Mouse (Mus musculus) limb, embryonic 13.5 days (tissue): ENCODE results near the gene Chrnb1. TPM values are rescaled to one million over a fixed set of nuclear protein-coding genes. Genes with fewer than 3 reads are reported as not detected.
A peak's percentile ranks its signal among the peaks of the same experiment; 100 is the strongest.

ENCODE experiments used
- ATAC-seq: fragments of 200-750 bp; cut with Nextera tagmentation; 2 replicates; pipeline ENCODE4 v1.8.0; 2017; ENCODE audit warnings: low read depth, moderate number of reproducible peaks, moderate TSS enrichment; ENCODE audit not compliant: low FRiP score
- H3K27ac ChIP-seq: fragments of 300-500 bp; sonication (generic); 2 replicates; pipeline ENCODE4 v1.5.1; 2015; ENCODE audit warnings: inconsistent platforms, mild to moderate bottlenecking, moderate library complexity
- H3K27me3 ChIP-seq: fragments of 300-500 bp; sonication (generic); 2 replicates; pipeline ENCODE4 v1.6.1; 2015; ENCODE audit warnings: mild to moderate bottlenecking, inconsistent platforms
- H3K36me3 ChIP-seq: fragments of 300-500 bp; sonication (generic); 2 replicates; pipeline ENCODE4 v1.6.1; 2015; ENCODE audit warnings: inconsistent platforms, mild to moderate bottlenecking, moderate library complexity
- H3K4me1 ChIP-seq: fragments of 300-500 bp; sonication (generic); 2 replicates; pipeline ENCODE4 v1.6.1; 2015; ENCODE audit warnings: inconsistent platforms
- H3K4me2 ChIP-seq: fragments of 300-500 bp; sonication (generic); replicated peaks from 2 replicates; pipeline ENCODE4 v1.6.1; 2015; ENCODE audit warnings: inconsistent platforms, mild to moderate bottlenecking, moderate library complexity
- H3K4me3 ChIP-seq: fragments of 300-500 bp; sonication (generic); 2 replicates; pipeline ENCODE4 v1.5.1; 2015; ENCODE audit warnings: moderate library complexity, mild to moderate bottlenecking, inconsistent platforms
- H3K9ac ChIP-seq: fragments of 300-500 bp; sonication (generic); 2 replicates; pipeline ENCODE4 v1.6.1; 2015; ENCODE audit warnings: mild to moderate bottlenecking, inconsistent platforms
- H3K9me3 ChIP-seq: fragments of 300-500 bp; sonication (generic); 2 replicates; pipeline ENCODE4 v1.6.1; 2016; ENCODE audit warnings: inconsistent platforms
- WGBS: fragments of 180-500 bp; shearing (Covaris S2); methylation state at CpG from one replicate; pipeline ENCODE4 v1.1.7; 2015; 5-methylcytosine and 5-hydroxymethylcytosine counted together
- polyA plus RNA-seq: library from polyadenylated mRNA; unstranded; fragments of >200 nt; fragmentation: Nextera tagmentation; extraction: Ambion mirVana; gene quantifications from 2 replicates; pipeline ENCODE4 v1.2.1, GENCODE M21; 2015

The Chrnb1 gene
- 23.6 and 27.7 TPM in 2 replicates for polyA plus RNA-seq

DNA sequence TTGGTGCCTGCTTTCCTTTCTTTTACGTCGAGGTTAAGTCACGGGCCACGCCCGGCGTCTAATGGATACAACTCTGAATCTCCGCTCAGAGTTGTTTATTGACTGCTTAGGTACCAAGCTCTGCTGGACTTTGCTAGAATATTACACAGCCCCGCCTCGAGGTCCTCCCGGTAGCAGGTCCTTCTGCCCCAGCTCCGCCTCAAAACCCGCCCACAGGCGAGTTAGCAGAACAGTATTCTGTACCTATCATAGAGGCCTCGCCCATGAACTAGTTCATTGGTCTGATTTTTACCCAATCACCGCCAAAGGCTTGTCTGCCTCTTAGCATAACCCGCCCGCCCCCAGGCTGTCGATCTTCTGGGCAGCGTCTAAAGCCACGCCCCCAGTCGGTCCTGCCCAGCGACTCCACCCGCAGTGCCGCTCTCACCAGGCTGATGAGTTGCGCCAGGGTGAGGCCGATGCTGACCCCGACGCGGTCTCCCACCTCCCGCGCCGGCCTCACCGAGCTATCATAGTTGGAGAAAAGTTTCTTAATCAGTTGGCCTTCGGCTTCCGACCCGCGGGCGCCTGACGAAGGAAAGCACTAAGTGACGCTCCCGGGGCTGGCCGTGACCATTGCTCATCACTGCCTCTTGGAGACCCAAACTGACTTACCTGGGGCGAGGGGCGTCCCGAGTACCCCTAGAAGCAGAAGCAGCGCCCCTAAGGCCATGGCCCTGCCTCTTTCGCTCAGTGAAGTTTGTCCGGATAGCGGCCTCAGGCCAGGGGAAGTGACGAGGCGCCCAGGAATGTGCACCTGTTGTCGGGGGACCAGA, at the start of gene Chrnb1:
Chrnb1 (minus strand) TSS at position 776 of the 815 bp plus-strand sequence.
- Histone ChIP-seq H3K4me2 (peak within 1 kb of the TSS; percentile 90), H3K4me3 (peak within 1 kb of the TSS; percentile 54), H3K9me3 (no peaks in the 10 kb centered on the region), H3K9ac (peak within 1 kb of the TSS; percentile 66), H3K27ac (peak within 1 kb of the TSS; percentile 56; the same call in 1 of the 2 replicates), H3K4me1 (peaks cover 27% of the 10 kb centered on the region), H3K36me3 (no peaks in the 10 kb centered on the region), H3K27me3 (peaks cover 69% of the 10 kb centered on the region)
- peak; percentile 97 for ATAC-seq
- 2% methylated on average over 52 of the region's 52 CpGs for WGBS

DNA sequence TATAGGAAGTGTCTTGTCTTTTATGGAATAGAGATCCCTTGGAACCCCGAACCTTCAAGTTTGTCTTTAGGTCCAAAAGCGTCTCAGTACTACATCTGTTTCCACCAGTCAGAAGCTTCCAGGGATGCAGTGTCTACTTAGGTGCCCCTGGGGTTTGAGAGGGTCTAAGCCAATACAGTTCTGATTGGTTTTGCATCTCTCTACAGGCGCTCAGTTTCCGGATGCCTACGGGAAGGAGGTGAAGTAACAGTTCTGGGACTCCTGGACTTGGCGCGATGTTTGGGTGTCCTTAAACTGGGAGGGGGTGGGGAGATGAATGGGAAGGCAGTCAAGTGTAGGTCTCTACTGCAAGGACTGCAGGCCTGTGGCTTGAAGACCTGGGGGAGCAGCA, 43.0 kb upstream of the Chrnb1 start:
- no peak for ATAC-seq
- Histone ChIP-seq H3K4me3 (peak overlapping the region; percentile 81), H3K9ac (peak overlapping the region; percentile 75), H3K27ac (peak overlapping the region; percentile 93), H3K36me3 (0 out of 2 replicates have a peak, but pooled peaks cover 2% of the 10 kb centered on the region), H3K9me3 (no peaks in the 10 kb centered on the region), H3K4me1 (peaks cover 41% of the 10 kb centered on the region), H3K27me3 (peaks cover 20% of the 10 kb centered on the region; the same call in 1 of the 2 replicates), H3K4me2 (peak overlapping the region; percentile 93)
- WGBS = 2% methylated on average over 7 of the region's 7 CpGs

DNA sequence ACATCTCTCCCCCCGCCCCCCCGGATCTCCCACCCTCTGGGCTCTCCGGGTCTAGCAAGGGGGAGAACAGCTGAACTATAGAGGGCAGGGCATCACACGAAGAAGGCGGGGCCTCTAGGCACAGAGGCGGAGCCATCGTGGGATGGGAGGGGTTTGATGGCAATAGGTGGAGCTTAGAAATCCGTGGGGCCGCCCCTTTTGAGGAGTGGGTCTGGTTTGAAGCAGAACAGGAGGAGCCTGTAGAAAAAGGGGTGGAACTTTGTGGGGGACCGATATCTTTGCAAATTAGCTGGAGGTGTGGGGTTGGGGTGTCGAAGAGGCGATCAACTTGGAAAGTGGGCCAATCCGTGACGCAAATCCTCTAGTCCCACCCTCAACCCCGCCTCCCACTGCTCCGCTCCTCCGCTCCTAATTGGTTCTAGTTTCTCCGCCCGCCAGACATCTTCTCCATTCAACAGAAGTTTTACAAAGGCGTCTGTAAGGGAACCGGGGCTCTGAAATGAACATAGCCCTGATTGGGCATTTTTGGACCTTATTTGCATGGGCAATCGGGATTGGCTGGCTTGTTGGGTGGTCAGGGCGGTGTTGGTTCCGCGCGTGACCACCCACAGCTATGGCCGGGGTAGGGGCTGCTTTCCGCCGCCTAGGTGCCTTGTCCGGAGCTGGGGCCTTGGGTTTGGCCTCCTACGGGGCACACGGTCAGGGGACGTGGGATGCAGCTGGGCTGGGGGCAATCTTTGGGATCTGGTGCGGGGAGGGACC, 42.4 kb upstream of the Chrnb1 start, which contains the start of gene Tmem256:
Tmem256 (plus strand) TSS at position 563 of the 762 bp plus-strand sequence.
- Histone ChIP-seq H3K27ac (peak within 1 kb of the TSS; percentile 93), H3K36me3 (peaks cover 8% of the 10 kb centered on the region), H3K4me2 (peak within 1 kb of the TSS; percentile 93), H3K4me1 (peaks cover 43% of the 10 kb centered on the region), H3K9me3 (no peaks in the 10 kb centered on the region), H3K9ac (peak within 1 kb of the TSS; percentile 91), H3K27me3 (peaks cover 25% of the 10 kb centered on the region; the same call in 1 of the 2 replicates), H3K4me3 (peak within 1 kb of the TSS; percentile 81)
- peak; percentile 91 for ATAC-seq
- whole genome bisulfite sequencing = under 1% methylated on average over 34 of the region's 34 CpGs

DNA sequence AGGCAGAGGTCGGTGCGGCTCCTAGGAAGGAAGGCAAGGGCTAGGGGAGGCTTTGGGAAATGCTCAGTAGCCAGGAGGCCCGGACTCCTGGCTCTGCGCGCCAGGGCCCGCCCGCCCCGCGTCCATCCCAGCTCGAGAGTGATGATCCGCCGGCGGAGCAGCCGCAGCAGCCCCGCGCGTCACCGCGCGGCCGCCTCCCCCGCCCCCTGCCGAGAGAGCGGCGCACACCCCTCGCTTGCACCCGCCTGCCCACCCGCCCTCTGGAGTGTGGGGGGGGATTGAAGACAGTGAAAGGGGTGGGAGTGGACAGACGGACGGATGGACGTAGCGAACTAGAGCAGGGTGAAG, 41.8 kb upstream of the Chrnb1 start, which contains the start of gene Nlgn2:
Nlgn2 (minus strand) TSS at position 181 of the 348 bp plus-strand sequence.
- Histone ChIP-seq H3K36me3 (peaks cover 14% of the 10 kb centered on the region), H3K27me3 (peaks cover 25% of the 10 kb centered on the region; the same call in 1 of the 2 replicates), H3K4me2 (peak within 1 kb of the TSS; percentile 93), H3K9me3 (no peaks in the 10 kb centered on the region), H3K27ac (peak within 1 kb of the TSS; percentile 93), H3K4me3 (peak within 1 kb of the TSS; percentile 81), H3K4me1 (peaks cover 43% of the 10 kb centered on the region), H3K9ac (peak within 1 kb of the TSS; percentile 91)
- WGBS = under 1% methylated on average over 32 of the region's 32 CpGs
- ATAC-seq = no peak

DNA sequence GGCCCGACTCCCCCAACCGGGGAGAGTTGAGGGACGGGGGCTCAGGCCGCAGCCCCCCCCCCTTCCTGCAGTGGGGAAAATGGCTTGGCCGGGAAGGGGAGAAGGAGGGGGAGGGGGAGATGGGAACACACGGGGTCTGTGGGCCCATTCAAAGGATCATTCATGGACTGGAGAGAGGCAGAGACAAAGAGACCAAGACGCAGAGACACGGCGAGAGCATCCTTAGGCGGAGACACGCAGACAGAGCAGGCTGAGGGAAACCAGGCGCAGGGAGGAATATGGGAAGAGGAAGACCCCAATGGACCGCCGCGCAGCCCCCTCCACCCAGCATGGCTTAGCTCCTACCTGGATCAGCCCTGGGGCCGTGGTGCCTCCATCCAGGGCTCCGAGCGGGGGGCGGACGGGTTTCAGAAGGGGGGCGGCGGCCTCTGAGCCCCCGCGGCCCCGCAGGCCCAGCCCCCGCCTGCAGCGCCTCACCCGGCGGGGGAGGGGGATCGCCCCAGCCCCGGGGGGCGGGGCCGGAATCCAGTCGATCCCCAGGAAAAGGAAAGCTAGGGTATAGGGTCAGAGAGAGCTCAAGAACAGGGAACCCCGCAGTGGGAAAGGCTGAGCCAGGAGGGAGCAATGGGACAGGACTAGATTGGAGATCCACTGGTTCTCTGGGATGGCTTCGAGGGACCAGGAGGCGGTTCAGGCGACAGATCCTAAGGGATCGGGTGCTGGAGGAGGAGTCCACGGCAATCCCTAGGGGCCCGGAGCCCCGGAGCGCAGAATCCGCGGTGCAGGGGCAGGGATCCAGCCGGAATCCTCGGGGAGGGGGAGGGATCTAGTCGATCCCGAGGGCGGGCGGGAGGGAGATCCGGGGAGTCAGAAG, 41.2 kb upstream of the Chrnb1 start:
- WGBS = under 1% methylated on average over 43 of the region's 52 CpGs
- peak overlapping the region; percentile 81 for H3K4me3 ChIP-seq
- H3K4me2 ChIP-seq = peak overlapping the region; percentile 93
- peak overlapping the region; percentile 91 for H3K9ac ChIP-seq
- H3K27ac ChIP-seq = peak overlapping the region; percentile 84
- no peak for ATAC-seq
- peaks cover 43% of the 10 kb centered on the region for H3K4me1 ChIP-seq
- no peaks in the 10 kb centered on the region for H3K9me3 ChIP-seq
- H3K27me3 ChIP-seq = peaks cover 25% of the 10 kb centered on the region; the same call in 1 of the 2 replicates
- peaks cover 20% of the 10 kb centered on the region for H3K36me3 ChIP-seq

DNA sequence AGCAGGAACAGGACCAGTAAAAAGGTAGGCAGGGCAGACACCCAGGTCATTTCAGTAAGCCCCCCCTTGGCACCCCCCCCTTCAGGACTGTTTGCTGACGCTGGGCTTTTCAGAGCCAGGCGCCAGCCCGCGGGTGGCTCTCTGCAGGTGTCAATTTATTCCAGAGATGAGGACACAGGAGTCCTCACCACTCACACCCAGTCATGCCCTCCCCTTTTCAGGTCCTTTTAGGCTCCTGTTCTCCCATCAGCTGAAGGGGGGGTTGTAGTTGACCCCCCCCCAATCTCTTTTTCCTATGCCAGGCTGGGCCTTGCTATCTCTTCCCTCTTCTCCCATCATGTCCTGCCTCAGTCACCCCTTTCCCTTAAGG, 40.2 kb upstream of the Chrnb1 start:
- ATAC-seq = no peak
- Histone ChIP-seq H3K4me2 (peak overlapping the region; percentile 93), H3K27me3 (peaks cover 25% of the 10 kb centered on the region; the same call in 1 of the 2 replicates), H3K9me3 (no peaks in the 10 kb centered on the region), H3K4me3 (peak overlapping the region; percentile 81), H3K27ac (no peak overlapping the region), H3K9ac (peak overlapping the region; percentile 91), H3K4me1 (peaks cover 43% of the 10 kb centered on the region), H3K36me3 (peaks cover 27% of the 10 kb centered on the region)
- WGBS = 11% methylated on average over 4 of the region's 4 CpGs

DNA sequence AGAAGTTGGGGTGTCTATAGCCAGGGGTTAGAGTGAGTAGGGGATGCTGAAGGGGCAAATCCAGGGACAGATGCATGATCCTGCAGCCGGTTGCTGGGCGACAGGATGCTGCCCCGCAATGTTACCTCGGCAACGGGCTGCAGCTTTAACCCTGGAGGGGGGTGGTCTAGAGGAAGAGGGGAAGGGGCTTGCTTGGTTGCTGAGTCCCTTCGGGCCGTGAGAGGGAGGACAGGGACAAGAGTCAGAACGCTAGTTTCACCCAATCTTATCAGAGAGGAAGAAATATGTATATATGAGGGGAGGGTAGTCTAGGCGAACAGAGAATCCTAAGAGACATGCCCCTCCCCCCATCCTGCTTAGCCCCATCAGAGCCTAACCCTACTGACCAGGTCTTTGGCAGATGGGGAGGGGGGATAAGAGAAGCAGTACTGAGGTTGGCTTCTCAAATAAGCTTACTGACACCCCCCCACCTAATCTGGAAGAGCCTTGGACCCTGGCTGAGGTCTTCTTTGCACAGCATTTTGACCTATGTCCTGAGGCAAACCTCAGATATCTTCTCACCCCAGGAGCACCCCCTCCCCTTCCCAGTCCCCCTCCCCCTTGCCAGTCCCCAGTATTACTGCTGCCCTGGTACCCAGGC, 39.7 kb upstream of the Chrnb1 start:
- H3K9me3 ChIP-seq = no peaks in the 10 kb centered on the region
- whole genome bisulfite sequencing = 7% methylated on average over 9 of the region's 9 CpGs
- H3K9ac ChIP-seq = peak overlapping the region; percentile 74
- peak overlapping the region; percentile 81 for H3K4me3 ChIP-seq
- peak overlapping the region; percentile 93 for H3K4me2 ChIP-seq
- H3K4me1 ChIP-seq = peaks cover 43% of the 10 kb centered on the region
- no peak overlapping the region for H3K27ac ChIP-seq
- peaks cover 29% of the 10 kb centered on the region for H3K36me3 ChIP-seq
- peaks cover 25% of the 10 kb centered on the region; the same call in 1 of the 2 replicates for H3K27me3 ChIP-seq
- no peak for ATAC-seq

DNA sequence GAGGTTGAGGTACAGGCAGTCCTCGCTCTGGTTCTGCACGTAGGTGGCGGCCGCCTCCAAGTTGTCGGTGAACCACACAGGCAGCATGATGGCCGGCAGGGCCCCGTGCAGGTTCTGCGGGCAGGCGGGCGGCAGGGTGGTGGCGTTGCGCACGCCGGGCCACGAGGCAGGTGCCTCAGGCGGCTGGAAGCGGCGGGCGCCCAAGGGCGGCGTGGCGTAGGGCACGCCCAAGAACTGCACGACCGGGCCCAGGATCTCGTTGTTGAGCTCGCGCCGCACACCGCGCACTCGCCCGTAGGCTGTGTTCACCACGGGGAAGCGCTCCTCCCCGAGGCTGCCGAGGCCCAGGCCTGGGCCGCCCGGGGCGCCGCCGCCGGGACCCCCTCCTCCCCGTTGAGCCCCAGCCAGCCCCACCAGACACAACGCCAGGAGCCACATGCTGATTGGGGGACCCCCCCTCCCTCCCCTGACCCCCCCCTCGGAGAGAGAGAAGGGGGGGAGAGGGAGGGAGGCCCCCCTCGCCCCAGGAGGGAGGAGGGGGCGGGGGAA, 38.3 kb upstream of the Chrnb1 start:
- Histone ChIP-seq H3K36me3 (peaks cover 35% of the 10 kb centered on the region), H3K9me3 (no peaks in the 10 kb centered on the region), H3K4me1 (peaks cover 36% of the 10 kb centered on the region), H3K4me3 (peak overlapping the region; percentile 81), H3K27ac (no peak overlapping the region), H3K9ac (peak overlapping the region; percentile 74), H3K4me2 (peak overlapping the region; percentile 93), H3K27me3 (peaks cover 25% of the 10 kb centered on the region; the same call in 1 of the 2 replicates)
- WGBS = 6% methylated on average over 42 of the region's 48 CpGs
- ATAC-seq = no peak

DNA sequence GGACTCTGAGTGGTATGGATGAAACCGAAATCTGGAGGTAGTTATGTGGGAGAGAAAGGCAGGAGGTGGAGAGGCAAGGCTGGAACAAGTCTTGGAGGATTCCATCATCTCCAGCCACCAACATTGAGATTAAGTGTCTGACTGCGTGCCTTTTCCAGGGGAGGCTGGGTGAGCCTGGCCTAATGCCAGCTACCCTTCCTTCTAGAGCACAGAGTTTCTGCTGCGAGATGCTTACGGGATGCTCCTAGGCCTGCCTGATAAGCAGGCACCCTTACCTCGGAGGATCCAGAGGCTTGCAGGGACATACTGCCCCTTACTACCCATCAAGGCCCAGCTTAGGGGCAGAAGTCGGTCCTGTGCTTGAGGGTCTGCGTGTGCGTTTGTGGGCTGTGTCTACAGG, 37.8 kb upstream of the Chrnb1 start:
- Histone ChIP-seq H3K4me1 (peaks cover 33% of the 10 kb centered on the region), H3K27me3 (peaks cover 25% of the 10 kb centered on the region; the same call in 1 of the 2 replicates), H3K9me3 (no peaks in the 10 kb centered on the region), H3K9ac (peak overlapping the region; percentile 74), H3K27ac (no peak overlapping the region), H3K36me3 (peaks cover 40% of the 10 kb centered on the region), H3K4me3 (peak overlapping the region; percentile 81), H3K4me2 (peak overlapping the region; percentile 93)
- WGBS = 54% methylated on average over 8 of the region's 8 CpGs
- no peak for ATAC-seq

DNA sequence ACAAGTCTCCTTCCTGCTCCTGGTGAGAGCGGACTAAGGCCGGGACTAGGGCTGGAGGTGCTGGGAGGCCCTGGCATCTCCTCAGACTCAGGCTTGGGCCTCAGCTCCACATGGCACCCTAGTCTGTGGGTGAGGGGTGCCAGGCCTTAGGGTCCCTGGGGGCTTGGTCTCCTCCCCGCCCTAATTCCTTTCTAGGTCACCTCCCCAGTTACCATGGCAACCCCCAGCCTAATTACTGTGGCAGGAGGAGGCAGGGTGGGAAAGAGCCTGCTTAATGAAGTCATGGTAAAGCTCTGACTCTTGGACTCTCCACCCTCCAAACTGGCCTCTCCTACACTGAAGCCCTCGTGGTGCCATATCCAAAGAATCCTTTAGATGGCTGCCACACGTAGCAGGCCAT, 33.1 kb upstream of the Chrnb1 start:
- H3K9ac ChIP-seq = no peak overlapping the region
- H3K4me2 ChIP-seq = no peak overlapping the region
- H3K9me3 ChIP-seq = no peaks in the 10 kb centered on the region
- 63% methylated on average over 5 of the region's 5 CpGs for WGBS
- H3K27me3 ChIP-seq = peaks cover 6% of the 10 kb centered on the region; the same call in 1 of the 2 replicates
- ATAC-seq = no peak
- peaks cover 85% of the 10 kb centered on the region for H3K36me3 ChIP-seq
- no peak overlapping the region for H3K4me3 ChIP-seq
- H3K27ac ChIP-seq = no peak overlapping the region
- peaks cover 3% of the 10 kb centered on the region for H3K4me1 ChIP-seq
